Mouse (Mus musculus) midbrain, embryonic 16.5 days (tissue): ENCODE data around the gene Slc9a8. TPM values are rescaled to one million over a fixed set of nuclear protein-coding genes. Genes with fewer than 3 reads are reported as not detected.
"Not testable (repeated sequence)": the region's sequence is repeated elsewhere in the genome, so short reads cannot be mapped to it uniquely, and the experiment has no call there.

ENCODE experiments used
- ATAC-seq: fragments of 200-750 bp; cut with Nextera tagmentation; 2 replicates; pipeline ENCODE4 v1.8.0; 2017; ENCODE audit warnings: moderate TSS enrichment
- H3K27ac ChIP-seq: fragments of 300-500 bp; sonication (generic); 2 replicates; pipeline ENCODE4 v1.5.1; 2014; ENCODE audit warnings: mild to moderate bottlenecking, low read length, mixed read lengths
- H3K27me3 ChIP-seq: fragments of 300-500 bp; sonication (generic); 2 replicates; pipeline ENCODE4 v1.6.1; 2014; ENCODE audit warnings: low read depth, low read length, mixed read lengths; ENCODE audit not compliant: control insufficient read depth, insufficient read depth
- H3K36me3 ChIP-seq: fragments of 300-500 bp; sonication (generic); 2 replicates; pipeline ENCODE4 v1.6.1; 2014; ENCODE audit warnings: mild to moderate bottlenecking, low read length, moderate library complexity, mixed read lengths; ENCODE audit not compliant: control insufficient read depth, insufficient read depth
- H3K4me1 ChIP-seq: fragments of 300-500 bp; sonication (generic); 2 replicates; pipeline ENCODE4 v1.6.1; 2014; ENCODE audit warnings: mild to moderate bottlenecking, low read length, mixed read lengths; ENCODE audit not compliant: control insufficient read depth, insufficient read depth
- H3K4me2 ChIP-seq: fragments of 300-500 bp; sonication (generic); 2 replicates; pipeline ENCODE4 v1.6.1; 2014; ENCODE audit warnings: mild to moderate bottlenecking, low read length, mixed read lengths
- H3K4me3 ChIP-seq: fragments of 300-500 bp; sonication (generic); 2 replicates; pipeline ENCODE4 v1.5.1; 2014; ENCODE audit warnings: low read depth, mild to moderate bottlenecking, low read length, moderate library complexity, mixed read lengths
- H3K9ac ChIP-seq: fragments of 300-500 bp; sonication (generic); 2 replicates; pipeline ENCODE4 v1.6.1; 2014; ENCODE audit warnings: low read depth, low read length, mixed read lengths
- H3K9me3 ChIP-seq: fragments of 300-500 bp; sonication (generic); replicated peaks from 2 replicates; pipeline ENCODE4 v1.6.1; 2014; ENCODE audit warnings: mild to moderate bottlenecking, low read length, mixed read lengths; ENCODE audit not compliant: control insufficient read depth, poor library complexity, severe bottlenecking
- WGBS: fragments of 180-500 bp; shearing (Covaris S2); extraction: QIAGEN DNeasy Blood & Tissue Kit; methylation state at CpG from one replicate; pipeline ENCODE4 v1.1.7; 2014; 5-methylcytosine and 5-hydroxymethylcytosine counted together
- polyA plus RNA-seq: library from polyadenylated mRNA; unstranded; fragments of >200 nt; fragmentation: Nextera tagmentation; extraction: Ambion mirVana; gene quantifications from 2 replicates; pipeline ENCODE4 v1.2.1, GENCODE M21; 2015

The Slc9a8 gene
- polyA plus RNA-seq, 1 experiment from 2014 or later, result 19.4 TPM

DNA sequence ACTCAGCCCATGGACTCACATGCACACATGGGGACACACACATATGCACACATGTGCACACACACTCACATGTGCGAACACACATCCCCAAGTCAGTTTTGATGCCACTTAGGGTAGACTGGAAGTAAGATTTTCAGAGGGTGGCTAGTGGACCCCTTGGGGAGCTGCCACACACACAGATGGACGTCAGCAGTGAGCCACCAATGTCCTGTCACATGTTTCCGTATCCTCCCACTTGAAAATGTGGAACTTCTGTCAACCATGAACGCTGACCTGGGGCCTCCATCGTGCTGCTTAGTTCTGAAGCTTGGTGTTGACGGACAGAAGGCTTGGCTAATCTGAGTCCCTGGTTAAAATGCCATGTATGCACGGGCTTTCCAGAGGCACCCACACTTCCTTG is 39.9 kb upstream of the Slc9a8 start:
- Histone ChIP-seq H3K27ac (no peak overlapping the region), H3K36me3 (no peaks in the 10 kb centered on the region), H3K4me3 (no peak overlapping the region), H3K9me3 (no peaks in the 10 kb centered on the region), H3K9ac (no peak overlapping the region), H3K27me3 (no peaks in the 10 kb centered on the region), H3K4me1 (no peaks in the 10 kb centered on the region), H3K4me2 (no peak overlapping the region)
- 77% methylated on average over 7 of the region's 7 CpGs for WGBS
- ATAC-seq, result no peak

DNA sequence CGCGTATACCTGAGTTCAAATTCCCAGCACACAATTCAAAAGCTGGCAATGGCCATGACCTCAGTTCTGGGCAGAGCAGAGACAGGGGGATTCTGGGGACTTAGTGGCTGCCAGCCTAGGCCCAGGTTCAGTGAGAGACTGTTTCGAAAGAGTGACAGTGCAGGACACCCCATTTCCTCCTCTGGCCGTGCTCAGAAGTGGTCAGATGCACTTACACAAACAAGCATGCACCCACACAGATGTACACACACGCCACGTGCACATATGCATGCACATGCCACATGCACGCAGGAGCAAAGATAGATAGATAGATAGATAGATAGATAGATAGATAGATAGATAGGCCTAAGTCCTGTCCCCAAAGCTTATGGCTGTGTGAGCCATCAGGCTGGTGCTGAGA is 39.1 kb upstream of the Slc9a8 start:
- Histone ChIP-seq H3K4me3 (no peak overlapping the region), H3K36me3 (no peaks in the 10 kb centered on the region), H3K4me2 (no peak overlapping the region), H3K9me3 (no peaks in the 10 kb centered on the region), H3K27me3 (no peaks in the 10 kb centered on the region), H3K27ac (no peak overlapping the region), H3K4me1 (no peaks in the 10 kb centered on the region), H3K9ac (no peak overlapping the region)
- 90% methylated on average over 7 of the region's 7 CpGs for WGBS
- no peak for ATAC-seq

DNA sequence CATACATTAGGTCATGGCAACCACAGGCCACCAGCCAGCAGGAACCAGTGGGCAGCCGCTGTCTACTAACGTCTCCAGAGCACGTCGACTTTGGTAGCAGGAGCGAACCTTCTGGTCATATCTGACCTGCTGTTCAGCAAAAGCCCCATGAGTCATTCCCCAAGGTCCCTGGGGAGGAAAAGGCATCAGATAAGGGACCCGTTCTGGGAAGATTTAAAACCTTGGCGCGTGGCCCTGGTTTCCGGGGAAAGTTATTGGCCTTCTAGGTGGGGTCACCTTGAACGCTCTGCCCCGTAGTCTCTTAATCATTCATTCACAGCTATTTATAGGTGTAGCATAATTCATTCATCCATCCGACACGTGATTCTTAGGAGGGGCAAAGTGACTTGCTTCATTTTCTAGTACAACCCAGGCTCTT is 37.8 kb upstream of the Slc9a8 start:
- Histone ChIP-seq H3K9me3 (no peaks in the 10 kb centered on the region), H3K4me3 (no peak overlapping the region), H3K4me2 (no peak overlapping the region), H3K36me3 (no peaks in the 10 kb centered on the region), H3K9ac (no peak overlapping the region), H3K4me1 (no peaks in the 10 kb centered on the region), H3K27ac (no peak overlapping the region), H3K27me3 (no peaks in the 10 kb centered on the region)
- ATAC-seq, result no peak
- WGBS, result 90% methylated on average over 13 of the region's 13 CpGs

DNA sequence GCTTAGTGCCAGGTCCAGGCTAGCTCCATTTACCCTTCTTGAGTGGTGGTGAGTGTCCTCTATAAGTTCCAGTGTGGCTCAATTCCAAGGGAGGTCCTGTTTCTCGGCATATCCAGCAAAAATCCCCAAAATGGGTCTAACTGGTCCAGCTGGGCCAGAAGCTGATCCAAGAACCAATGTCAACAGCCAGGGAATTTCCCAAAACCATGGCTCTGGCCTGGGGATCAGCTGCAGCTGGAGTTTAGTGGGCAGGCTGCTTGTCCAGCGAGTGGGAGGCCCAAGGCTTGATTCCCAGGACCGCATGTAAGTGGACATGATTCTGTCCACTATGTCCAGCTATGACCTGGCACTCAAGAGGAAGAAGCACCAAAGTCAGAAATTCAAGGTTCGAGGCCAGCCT is 35.1 kb upstream of the Slc9a8 start:
- Histone ChIP-seq H3K27me3 (no peaks in the 10 kb centered on the region), H3K9me3 (no peaks in the 10 kb centered on the region), H3K27ac (no peak overlapping the region), H3K4me3 (no peak overlapping the region), H3K4me2 (no peak overlapping the region), H3K4me1 (no peaks in the 10 kb centered on the region), H3K9ac (no peak overlapping the region), H3K36me3 (no peaks in the 10 kb centered on the region)
- 78% methylated on average over 4 of the region's 4 CpGs for WGBS
- ATAC-seq, result no peak

DNA sequence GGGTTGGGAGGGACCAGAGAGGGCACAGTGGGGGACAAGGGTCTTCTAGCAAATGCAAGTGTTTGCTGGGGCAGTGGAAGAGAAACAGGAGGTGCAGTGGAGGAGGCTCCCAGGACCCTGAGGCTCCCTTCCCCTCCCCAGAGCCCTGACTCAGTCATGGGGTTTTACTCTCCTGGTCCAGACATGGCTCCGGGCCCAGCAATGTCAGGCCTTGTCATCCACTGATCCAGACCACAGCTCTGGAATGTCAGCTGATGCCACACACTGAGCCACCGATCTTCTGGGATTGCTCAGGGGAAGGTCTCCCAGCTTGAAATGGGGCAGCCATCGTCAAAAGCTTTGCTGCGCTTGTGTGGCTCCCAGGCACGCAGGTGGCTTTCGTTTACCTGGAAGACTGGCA is 34.5 kb upstream of the Slc9a8 start:
- H3K4me2 ChIP-seq, result no peak overlapping the region
- 83% methylated on average over 6 of the region's 6 CpGs for WGBS

DNA sequence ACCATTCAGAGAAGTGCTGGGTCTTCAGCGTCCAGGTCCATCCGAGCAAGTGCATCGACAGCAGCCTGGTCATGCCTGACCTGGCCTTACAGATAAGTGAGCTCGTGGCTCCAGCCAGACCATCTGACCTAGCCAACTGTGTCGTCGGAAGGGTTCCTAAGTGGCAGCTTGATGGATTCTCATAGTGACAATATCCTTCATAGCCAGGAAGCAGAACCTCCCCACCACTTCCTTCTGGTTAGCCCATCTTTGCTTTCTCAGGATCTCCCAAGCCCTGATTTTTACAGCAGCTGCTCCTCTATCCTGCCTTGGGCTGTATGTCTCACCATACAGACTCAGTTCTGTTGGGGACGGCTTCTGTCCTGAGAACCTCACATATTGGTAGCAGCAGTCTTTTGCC is 27.1 kb upstream of the Slc9a8 start:
- ATAC-seq, result no peak
- H3K27me3 ChIP-seq, result no peaks in the 10 kb centered on the region
- no peaks in the 10 kb centered on the region for H3K9me3 ChIP-seq
- 90% methylated on average over 7 of the region's 7 CpGs for WGBS
- H3K4me3 ChIP-seq, result no peak overlapping the region
- H3K4me1 ChIP-seq, result no peaks in the 10 kb centered on the region
- H3K36me3 ChIP-seq, result no peaks in the 10 kb centered on the region
- H3K9ac ChIP-seq, result no peak overlapping the region
- H3K27ac ChIP-seq, result no peak overlapping the region
- H3K4me2 ChIP-seq, result no peak overlapping the region

More for the DNA sequence above, 34.5 kb upstream of the Slc9a8 start:
- no peak overlapping the region for H3K4me3 ChIP-seq
- H3K36me3 ChIP-seq, result no peaks in the 10 kb centered on the region
- no peak overlapping the region for H3K9ac ChIP-seq
- no peaks in the 10 kb centered on the region for H3K9me3 ChIP-seq
- no peak overlapping the region for H3K27ac ChIP-seq
- H3K4me1 ChIP-seq, result no peaks in the 10 kb centered on the region
- H3K27me3 ChIP-seq, result no peaks in the 10 kb centered on the region
- ATAC-seq, result no peak

DNA sequence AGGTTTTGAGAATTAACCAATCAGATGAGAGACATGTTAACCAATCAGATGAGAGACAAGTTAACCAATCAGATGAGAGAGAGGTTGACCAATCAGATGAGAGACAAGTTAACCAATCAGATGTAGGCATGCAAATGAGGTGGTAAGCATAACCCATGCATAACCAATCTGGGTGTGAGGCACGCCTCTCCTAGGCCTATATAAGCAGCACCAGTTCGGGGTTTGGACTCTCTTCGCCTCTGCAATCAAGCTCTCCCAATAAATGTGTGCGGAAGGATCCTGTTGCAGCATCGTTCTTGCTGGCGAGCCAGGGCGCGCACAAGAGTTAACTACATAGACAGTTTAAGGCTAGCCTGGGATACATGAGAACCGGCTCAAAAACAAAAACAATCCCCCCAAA is 25.1 kb upstream of the Slc9a8 start:
- H3K27me3 ChIP-seq, H3K36me3 ChIP-seq, H3K9ac ChIP-seq, H3K4me3 ChIP-seq, H3K4me1 ChIP-seq, H3K4me2 ChIP-seq, ATAC-seq, H3K27ac ChIP-seq, H3K9me3 ChIP-seq: not testable (repeated sequence)
- WGBS, result 95% methylated on average over 9 of the region's 9 CpGs

DNA sequence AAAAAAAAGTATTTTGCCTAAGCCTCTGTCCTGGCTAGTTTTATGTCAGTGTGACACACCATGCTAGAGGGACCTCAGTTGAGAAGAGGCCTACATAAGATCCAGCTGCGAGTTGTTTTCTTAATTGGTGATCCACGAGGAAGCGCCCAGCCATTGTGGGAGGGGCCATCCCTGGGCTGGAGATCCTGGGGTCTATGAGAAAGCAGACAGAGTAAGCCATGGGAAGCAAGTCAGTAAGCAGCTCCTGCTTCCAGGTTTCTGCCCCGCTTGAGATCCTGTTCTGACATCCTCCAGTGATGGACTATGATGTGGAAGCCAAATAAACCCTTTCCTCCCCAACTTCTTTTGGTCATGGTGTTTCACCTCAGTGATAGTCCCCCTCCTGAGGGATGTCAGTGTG is 22.5 kb upstream of the Slc9a8 start:
- Histone ChIP-seq H3K27me3 (no peaks in the 10 kb centered on the region), H3K4me2 (no peak overlapping the region), H3K9ac (no peak overlapping the region), H3K4me1 (no peaks in the 10 kb centered on the region), H3K4me3 (no peak overlapping the region), H3K9me3 (no peaks in the 10 kb centered on the region), H3K36me3 (no peaks in the 10 kb centered on the region), H3K27ac (no peak overlapping the region)
- ATAC-seq, result no peak
- 59% methylated on average over 4 of the region's 4 CpGs for WGBS

DNA sequence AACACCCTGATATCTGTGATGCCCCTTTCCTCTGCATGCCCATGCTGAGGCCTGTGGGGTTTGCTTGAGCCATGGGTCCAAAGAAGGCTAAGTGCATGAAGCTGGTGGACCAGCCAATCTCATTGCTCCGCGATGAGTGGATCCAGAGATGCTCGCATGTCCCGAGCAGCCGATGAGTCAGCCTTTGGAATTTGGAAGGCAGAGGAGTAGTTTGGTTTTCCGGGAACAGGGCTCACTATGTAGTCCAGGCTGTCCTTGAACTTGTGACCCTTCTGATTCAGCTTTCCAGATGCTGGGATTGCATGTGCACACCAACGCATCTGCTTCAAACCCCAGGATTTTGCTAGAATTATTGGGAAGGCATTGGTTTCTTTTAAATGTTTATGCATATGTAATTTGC is 21.9 kb upstream of the Slc9a8 start:
- no peak for ATAC-seq
- H3K4me2 ChIP-seq, result no peak overlapping the region
- no peaks in the 10 kb centered on the region for H3K4me1 ChIP-seq
- H3K4me3 ChIP-seq, result no peak overlapping the region
- no peaks in the 10 kb centered on the region for H3K36me3 ChIP-seq
- no peaks in the 10 kb centered on the region for H3K9me3 ChIP-seq
- H3K9ac ChIP-seq, result no peak overlapping the region
- 93% methylated on average over 7 of the region's 7 CpGs for WGBS
- H3K27ac ChIP-seq, result no peak overlapping the region
- H3K27me3 ChIP-seq, result no peaks in the 10 kb centered on the region

DNA sequence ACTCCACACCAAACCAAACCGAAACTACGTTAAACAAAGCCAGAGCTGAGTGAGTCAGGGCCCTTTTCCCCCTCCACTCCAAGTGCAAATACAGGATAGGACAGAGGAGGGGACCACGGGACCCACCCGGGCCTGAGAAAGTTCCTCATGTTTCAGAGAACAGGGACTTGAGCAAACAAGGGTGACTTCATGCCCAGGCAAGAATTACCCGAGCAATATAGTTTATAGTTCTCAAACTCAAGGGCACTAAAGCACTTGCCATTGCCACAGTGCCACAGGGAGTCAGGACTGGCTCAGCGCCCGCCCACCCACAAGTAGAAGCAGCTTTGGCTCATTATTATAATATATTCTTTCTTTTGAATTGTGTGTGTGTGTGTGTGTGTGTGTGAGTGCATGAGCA is 18.4 kb upstream of the Slc9a8 start:
- Histone ChIP-seq H3K9ac (no peak overlapping the region), H3K9me3 (no peaks in the 10 kb centered on the region), H3K27ac (no peak overlapping the region), H3K27me3 (no peaks in the 10 kb centered on the region), H3K4me2 (no peak overlapping the region), H3K36me3 (no peaks in the 10 kb centered on the region), H3K4me1 (no peaks in the 10 kb centered on the region), H3K4me3 (no peak overlapping the region)
- 80% methylated on average over 7 of the region's 7 CpGs for WGBS
- ATAC-seq, result no peak
